Mouse (Mus musculus) kidney, adult 2 months (tissue): ENCODE results near the gene Ankib1.
A peak's percentile ranks its signal among the peaks of the same experiment; 100 is the strongest.

ENCODE experiments used
- CTCF ChIP-seq: fragments of 200-500 bp; conservative IDR thresholded peaks from 2 replicates; pipeline ENCODE4 v1.5.1; 2011; ENCODE audit warnings: low read depth, mild to moderate bottlenecking, control low read depth, low read length, moderate library complexity, mixed read lengths; ENCODE audit not compliant: insufficient read depth, insufficient read length
- POLR2A ChIP-seq: fragments of 200-500 bp; IDR thresholded peaks from one replicate; pipeline ENCODE4 v1.6.1; 2011; ENCODE audit warnings: low read depth, low read length, control low read depth

DNA sequence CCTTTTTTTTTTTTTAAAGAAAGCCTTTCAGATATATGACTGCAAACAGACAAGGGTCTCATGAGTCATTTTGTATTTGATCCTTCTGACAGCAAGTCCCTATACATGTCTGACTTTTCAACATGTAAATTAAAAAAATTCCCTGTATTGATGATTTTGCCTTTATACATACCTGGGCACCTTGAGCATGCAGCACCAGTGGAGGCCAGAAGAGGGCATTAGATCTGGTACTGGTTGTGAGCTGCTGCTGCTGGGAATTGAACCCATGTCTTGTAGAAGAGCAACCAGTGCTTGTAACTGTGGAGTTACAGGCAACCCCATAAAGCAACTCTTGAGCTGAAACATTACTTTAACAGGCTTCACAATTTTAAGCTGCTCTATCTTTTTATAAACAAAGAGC, 20.1 kb downstream of the Ankib1 start:
- TF ChIP-seq CTCF (peak; percentile 45), POLR2A (no peak)
